Mouse (Mus musculus) liver, embryonic 14.5 days (tissue): ENCODE data around the gene Rnf150. TPM values are rescaled to one million over a fixed set of nuclear protein-coding genes. Genes with fewer than 3 reads are reported as not detected.

Experiments used
- ATAC-seq: fragments of 200-750 bp; cut with Nextera tagmentation; 2 replicates; pipeline ENCODE4 v1.8.0; 2017; ENCODE audit warnings: moderate number of reproducible peaks, mild to moderate bottlenecking, moderate library complexity; ENCODE audit not compliant: insufficient read depth
- DNase-seq, 3 experiments: peaks; one replicate each; pipeline ENCODE4 v3.0.0-alpha.2; 2012 to 2013; ENCODE audit warnings: low read depth in 3 of 3, low spot score in 3 of 3
- H3K27ac ChIP-seq: fragments of 300-500 bp; sonication (generic); 2 replicates; pipeline ENCODE4 v1.5.1; 2014; ENCODE audit warnings: moderate library complexity, mild to moderate bottlenecking, control low read depth, inconsistent platforms
- H3K27me3 ChIP-seq: fragments of 300-500 bp; sonication (generic); 2 replicates; pipeline ENCODE4 v1.6.1; 2014; ENCODE audit warnings: mild to moderate bottlenecking, low read length, moderate library complexity; ENCODE audit not compliant: control insufficient read depth, insufficient read depth
- H3K36me3 ChIP-seq: fragments of 300-500 bp; sonication (generic); replicated peaks from 2 replicates; pipeline ENCODE4 v1.6.1; 2014; ENCODE audit warnings: low read depth; ENCODE audit not compliant: control insufficient read depth, insufficient read depth
- H3K4me1 ChIP-seq, 2 experiments: fragments of 200-500 bp in 1 of 2; fragments of 300-500 bp in 1 of 2; sonication (generic) in 1 of 2; replicated peaks; 2 replicates each; pipeline ENCODE4 v1.6.1; 2012 to 2014; ENCODE audit warnings: antibody characterized with exemption in 1 of 2, inconsistent platforms in 1 of 2, low read length in 1 of 2; ENCODE audit not compliant: control insufficient read depth in 2 of 2, insufficient read depth in 2 of 2
- H3K4me2 ChIP-seq: fragments of 300-500 bp; sonication (generic); 2 replicates; pipeline ENCODE4 v1.6.1; 2014; ENCODE audit warnings: low read depth, mild to moderate bottlenecking, control low read depth, moderate library complexity
- H3K4me3 ChIP-seq, 2 experiments: fragments of 200-500 bp in 1 of 2; fragments of 300-500 bp in 1 of 2; sonication (generic) in 1 of 2; 2 replicates each; pipeline ENCODE4 v1.5.1; 2012 to 2014; ENCODE audit warnings: low read depth in 2 of 2, low read length in 2 of 2, mild to moderate bottlenecking in 2 of 2, control low read depth in 1 of 2, inconsistent platforms in 1 of 2, moderate library complexity in 1 of 2; ENCODE audit not compliant: insufficient read depth in 1 of 2
- H3K9ac ChIP-seq: fragments of 300-500 bp; sonication (generic); replicated peaks from 2 replicates; pipeline ENCODE4 v1.6.1; 2014; ENCODE audit warnings: mild to moderate bottlenecking, control low read depth, moderate library complexity
- H3K9me3 ChIP-seq: fragments of 300-500 bp; sonication (generic); 2 replicates; pipeline ENCODE4 v1.6.1; 2016; ENCODE audit warnings: low read length, mixed read lengths; ENCODE audit not compliant: control insufficient read depth
- CTCF ChIP-seq: IDR thresholded peaks from 2 replicates; pipeline ENCODE4 v1.5.1; 2016; ENCODE audit warnings: antibody characterized with exemption, low read depth, control low read depth
- EP300 ChIP-seq: IDR thresholded peaks from 2 replicates; pipeline ENCODE4 v1.6.1; 2016; ENCODE audit warnings: antibody characterized with exemption, low read depth
- WGBS: fragments of 180-500 bp; shearing (Covaris S2); extraction: QIAGEN DNeasy Blood & Tissue Kit; methylation state at CpG from one replicate; pipeline ENCODE4 v1.1.7; 2014; ENCODE audit not compliant: insufficient replicate concordance; 5-methylcytosine and 5-hydroxymethylcytosine counted together
- polyA plus RNA-seq, 2 experiments: library from polyadenylated mRNA; depleted of rRNA in 1 of 2; stranded (reverse) in 1 of 2; unstranded in 1 of 2; fragments of >200 nt; fragmentation: Nextera tagmentation in 1 of 2; extraction: Ambion mirVana in 1 of 2; gene quantifications; 2 replicates each; pipeline versions ENCODE4 v1.2.1 to v1.2.3; 2012 to 2014

Gene Rnf150
- polyA plus RNA-seq, 2 experiments, result 0.17 to 0.19 TPM

GRCm38 (mm10) chr8:82841520-82842142 is 21.5 kb upstream of the Rnf150 start:
- Histone ChIP-seq H3K36me3 (no peaks in the 10 kb centered on the region), H3K4me1 (peaks cover 0 to 5% of the 10 kb centered on the region in 2 experiments; a peak in 2 of 4 replicates), H3K9ac (no peak overlapping the region), H3K27ac (no peak overlapping the region), H3K4me3 (no peak overlapping the region), H3K27me3 (no peaks in the 10 kb centered on the region), H3K9me3 (no peaks in the 10 kb centered on the region), H3K4me2 (no peak overlapping the region)
- TF ChIP-seq CTCF, result no peak
- TF ChIP-seq EP300, result no peak
- DNase-seq (no peak), ATAC-seq (no peak)
- 41% methylated on average over 6 of the region's 6 CpGs for WGBS

DNA sequence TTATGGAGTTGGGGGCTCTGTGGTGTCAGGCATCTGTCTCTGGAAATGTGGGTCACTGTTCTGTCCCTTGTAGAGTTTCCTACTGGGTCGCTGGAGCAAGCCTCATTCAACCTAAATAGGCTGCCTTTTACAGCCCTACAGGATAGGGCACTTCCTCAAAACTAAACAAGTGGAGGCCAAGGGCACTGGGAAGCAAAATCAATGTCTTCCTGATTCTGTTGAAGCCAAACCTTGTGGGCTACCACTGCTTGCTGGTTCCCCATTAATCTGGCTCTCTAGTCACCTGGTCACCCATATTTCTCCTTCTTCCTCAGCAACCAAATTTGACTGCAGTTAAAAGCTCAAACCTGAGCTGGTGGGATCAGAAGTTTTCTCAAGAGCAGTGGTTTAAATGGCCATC is 19.5 kb upstream of the Rnf150 start:
- H3K4me2 ChIP-seq, result no peak overlapping the region
- H3K27ac ChIP-seq, result no peak overlapping the region
- H3K4me1 ChIP-seq, result peaks cover 0 to 11% of the 10 kb centered on the region in 2 experiments; a peak in 2 of 4 replicates
- TF ChIP-seq CTCF (no peak), EP300 (no peak)
- DNase-seq, result no peak
- H3K9ac ChIP-seq, result no peak overlapping the region
- H3K27me3 ChIP-seq, result no peaks in the 10 kb centered on the region
- H3K9me3 ChIP-seq, result no peaks in the 10 kb centered on the region
- WGBS, result 0% methylated on average over 1 of the region's 1 CpGs
- no peak for ATAC-seq
- no peak overlapping the region for H3K4me3 ChIP-seq
- no peaks in the 10 kb centered on the region for H3K36me3 ChIP-seq

DNA sequence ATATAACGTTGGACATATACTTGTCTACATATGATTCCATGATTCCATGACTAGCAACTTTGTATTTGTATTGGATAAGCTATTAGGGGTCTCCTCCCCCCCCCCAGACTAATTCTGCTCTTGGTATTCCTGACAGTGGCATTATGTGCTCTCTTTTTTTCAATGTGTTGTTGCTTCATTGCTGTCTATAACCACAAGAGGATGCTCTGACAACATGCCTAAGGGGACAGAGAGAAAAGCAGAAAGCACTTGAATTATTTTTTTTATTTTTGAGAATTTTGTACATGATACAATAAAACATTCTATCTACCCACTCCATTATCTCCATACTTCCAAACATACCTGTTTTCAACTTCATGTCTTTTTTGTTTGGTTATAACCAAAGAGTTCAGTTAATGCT is 18.7 kb upstream of the Rnf150 start:
- H3K27me3 ChIP-seq, result no peaks in the 10 kb centered on the region
- peaks cover 0 to 11% of the 10 kb centered on the region in 2 experiments; a peak in 2 of 4 replicates for H3K4me1 ChIP-seq
- H3K36me3 ChIP-seq, result no peaks in the 10 kb centered on the region
- no peak overlapping the region for H3K9ac ChIP-seq
- DNase-seq (no peak), ATAC-seq (no peak)
- H3K27ac ChIP-seq, result no peak overlapping the region
- no peak overlapping the region for H3K4me3 ChIP-seq
- no peak for TF ChIP-seq EP300
- no peak for TF ChIP-seq CTCF
- H3K4me2 ChIP-seq, result no peak overlapping the region
- H3K9me3 ChIP-seq, result no peaks in the 10 kb centered on the region
- WGBS, result 9% methylated on average over 1 of the region's 1 CpGs

GRCm38 (mm10) chr8:82846098-82846497 is 17.1 kb upstream of the Rnf150 start:
- no peak overlapping the region for H3K9ac ChIP-seq

DNA sequence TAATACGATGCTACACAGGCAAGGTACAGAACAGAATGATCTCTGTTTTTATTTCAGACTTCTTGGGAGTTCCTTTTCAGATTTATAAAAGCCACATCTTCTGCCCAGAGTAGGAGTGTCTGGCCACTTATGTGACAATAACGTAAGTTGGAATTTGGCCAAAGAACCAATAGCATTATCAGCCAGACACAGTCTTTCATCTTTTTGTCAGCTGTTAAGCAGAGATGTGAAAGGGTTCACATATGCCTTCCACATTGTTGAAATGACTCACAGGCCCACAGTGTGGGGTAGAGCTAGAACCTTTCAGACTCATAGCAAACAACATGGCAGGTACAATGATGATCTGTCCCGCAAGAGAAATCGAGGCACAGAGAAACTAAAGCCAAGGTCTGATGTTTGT is 16.4 kb upstream of the Rnf150 start:
- H3K36me3 ChIP-seq, result no peaks in the 10 kb centered on the region
- H3K4me3 ChIP-seq, result no peak overlapping the region
- no peaks in the 10 kb centered on the region for H3K9me3 ChIP-seq
- H3K9ac ChIP-seq, result no peak overlapping the region
- no peak overlapping the region for H3K4me2 ChIP-seq
- ATAC-seq (no peak), DNase-seq (no peak)
- no peak for TF ChIP-seq CTCF
- TF ChIP-seq EP300, result no peak
- WGBS, result 53% methylated on average over 4 of the region's 4 CpGs
- no peak overlapping the region for H3K27ac ChIP-seq
- H3K27me3 ChIP-seq, result no peaks in the 10 kb centered on the region
- H3K4me1 ChIP-seq, result peaks cover 0 to 11% of the 10 kb centered on the region in 2 experiments; a peak in 2 of 4 replicates

More at GRCm38 (mm10) chr8:82846098-82846497, 17.1 kb upstream of the Rnf150 start:
- no peak for TF ChIP-seq CTCF
- no peak for TF ChIP-seq EP300
- peak; percentile 51; the same call in 1 of the 2 replicates for ATAC-seq
- Histone ChIP-seq H3K4me3 (no peak overlapping the region), H3K4me2 (no peak overlapping the region), H3K27me3 (no peaks in the 10 kb centered on the region), H3K27ac (no peak overlapping the region), H3K9me3 (no peaks in the 10 kb centered on the region), H3K36me3 (no peaks in the 10 kb centered on the region), H3K4me1 (peaks cover 0 to 11% of the 10 kb centered on the region in 2 experiments; a peak in 2 of 4 replicates)
- 9% methylated on average over 2 of the region's 2 CpGs for WGBS
- DNase-seq, result peak in 2 of 3 experiments; percentile 27 to 38
